Mouse (Mus musculus): ENCODE measurements at regions not wholly inside any gene's neighbourhood (a gene's known extent, or its start where the extent isn't known, plus 50 kb on each side); places are given as distances from the start of the nearest gene placed in this dataset.

DNA sequence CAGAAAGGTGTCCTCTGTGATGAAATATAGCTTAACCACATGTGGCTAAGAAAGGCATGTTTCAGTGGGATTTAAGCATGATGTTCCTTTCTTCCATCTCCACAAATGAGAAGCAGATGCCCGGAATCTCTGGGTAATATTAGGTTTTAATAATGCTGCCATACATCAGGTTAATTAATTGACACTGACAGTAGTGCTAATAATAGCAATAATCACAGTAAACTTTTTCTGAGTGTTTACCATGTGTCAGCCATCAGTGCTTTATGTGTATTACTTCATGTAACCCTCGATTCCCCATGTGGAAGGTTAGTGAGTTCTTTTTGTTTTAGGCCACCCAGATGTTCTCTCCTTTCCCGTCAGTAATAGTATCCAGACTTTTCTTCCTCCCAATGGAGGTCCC is 310.2 kb upstream of the Tbc1d5 start:
- TF ChIP-seq POLR2A (IDR thresholded peaks at IDR 0.05; ENCODE audit: borderline replicate concordance, low read depth, low read length): no peak
- no peak for TF ChIP-seq CTCF (IDR thresholded peaks at IDR 0.05; ENCODE audit: low read depth, low read length)
- H3K4me3 ChIP-seq (ENCODE audit: insufficient read depth, low read length): no peak overlapping the region
- H3K27ac ChIP-seq (ENCODE audit: insufficient read depth, low read depth, low read length): no peak overlapping the region
- H3K4me1 ChIP-seq (ENCODE audit: control insufficient read depth, insufficient read depth, low read length): no peaks in the 10 kb centered on the region

DNA sequence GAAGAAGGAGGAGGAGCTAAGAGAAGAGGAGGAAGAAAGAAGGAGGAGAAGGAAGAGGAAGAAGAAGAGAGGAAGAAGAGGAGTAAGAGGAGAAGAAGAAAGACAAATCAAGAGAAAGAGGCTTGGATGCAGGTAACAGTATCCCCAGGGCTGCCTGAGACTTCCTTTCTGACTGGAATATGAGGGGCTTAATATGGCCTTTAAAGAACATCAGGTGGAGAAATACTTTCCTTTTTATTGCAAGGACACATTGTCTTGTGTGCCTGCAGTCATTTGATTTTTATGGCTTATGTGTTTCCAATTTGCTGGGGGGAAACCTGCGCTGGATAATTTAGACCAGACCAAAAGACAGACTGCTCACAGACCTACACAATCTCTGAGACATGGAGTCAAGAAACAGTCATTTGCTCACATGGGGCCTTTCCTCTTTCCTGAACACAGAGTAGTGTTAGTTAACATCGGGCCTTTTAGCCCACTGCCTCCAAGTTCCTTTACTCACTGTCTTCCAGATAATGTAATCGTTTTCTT is 308.8 kb upstream of the Tbc1d5 start:
- Histone ChIP-seq H3K4me3 (ENCODE audit: insufficient read depth, low read length) (no peak overlapping the region), H3K27ac (ENCODE audit: insufficient read depth, low read depth, low read length) (no peak overlapping the region), H3K4me1 (ENCODE audit: control insufficient read depth, insufficient read depth, low read length) (no peaks in the 10 kb centered on the region)
- no peak for TF ChIP-seq POLR2A (IDR thresholded peaks at IDR 0.05; ENCODE audit: borderline replicate concordance, low read depth, low read length)
- TF ChIP-seq CTCF (IDR thresholded peaks at IDR 0.05; ENCODE audit: low read depth, low read length): no peak

DNA sequence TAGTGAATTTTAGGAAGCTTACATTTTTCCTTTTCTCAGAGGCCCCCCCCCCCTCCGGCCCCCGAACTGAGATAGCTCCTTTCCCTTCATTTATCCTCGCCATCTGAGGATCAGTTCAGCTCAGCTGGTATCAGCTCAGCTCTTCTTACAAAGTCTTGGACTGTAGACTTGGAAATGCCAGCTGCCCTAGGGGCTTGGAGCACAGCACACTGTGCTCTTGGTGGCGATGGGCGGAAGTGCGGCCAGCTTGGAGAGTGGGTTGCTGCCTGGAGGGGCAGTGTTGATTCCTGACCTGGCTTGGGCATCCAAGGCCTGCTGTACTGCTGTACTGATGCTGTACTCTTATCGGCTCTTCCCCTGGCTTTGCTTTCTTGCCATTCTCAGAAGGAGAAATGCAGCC is 298.7 kb upstream of the Tbc1d5 start:
- peak overlapping the region; percentile 59 for H3K4me3 ChIP-seq (ENCODE audit: insufficient read depth, low read length)
- no peak for TF ChIP-seq CTCF (IDR thresholded peaks at IDR 0.05; ENCODE audit: low read depth, low read length)
- TF ChIP-seq POLR2A (IDR thresholded peaks at IDR 0.05; ENCODE audit: borderline replicate concordance, low read depth, low read length): no peak
- peak overlapping the region; percentile 93 for H3K27ac ChIP-seq (ENCODE audit: insufficient read depth, low read depth, low read length)
- peaks cover 11% of the 10 kb centered on the region for H3K4me1 ChIP-seq (ENCODE audit: control insufficient read depth, insufficient read depth, low read length)

DNA sequence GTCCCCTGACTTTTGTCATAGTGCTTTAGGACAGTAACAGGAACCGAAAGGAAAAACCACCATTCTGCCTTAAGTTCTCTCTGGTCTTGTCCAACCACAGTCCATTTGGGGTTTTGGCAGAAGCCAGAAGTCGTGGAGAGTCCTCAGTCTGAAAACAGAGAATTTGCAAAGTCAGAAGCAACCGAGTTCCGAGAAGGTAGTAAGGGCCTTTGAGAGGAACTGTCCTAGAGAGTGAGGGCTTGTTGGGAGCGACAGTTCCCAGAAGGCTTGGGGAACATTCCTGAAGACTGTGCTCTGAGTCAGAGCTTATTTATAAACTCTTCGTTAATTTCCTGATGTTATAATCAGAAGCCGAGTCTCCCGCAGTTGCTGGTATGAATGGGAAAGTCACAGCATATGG is 298.3 kb upstream of the Tbc1d5 start:
- TF ChIP-seq CTCF (IDR thresholded peaks at IDR 0.05; ENCODE audit: low read depth, low read length) (no peak), POLR2A (IDR thresholded peaks at IDR 0.05; ENCODE audit: borderline replicate concordance, low read depth, low read length) (no peak)
- Histone ChIP-seq H3K27ac (ENCODE audit: insufficient read depth, low read depth, low read length) (peak overlapping the region; percentile 93), H3K4me3 (ENCODE audit: insufficient read depth, low read length) (peak overlapping the region; percentile 59), H3K4me1 (ENCODE audit: control insufficient read depth, insufficient read depth, low read length) (peaks cover 11% of the 10 kb centered on the region)

DNA sequence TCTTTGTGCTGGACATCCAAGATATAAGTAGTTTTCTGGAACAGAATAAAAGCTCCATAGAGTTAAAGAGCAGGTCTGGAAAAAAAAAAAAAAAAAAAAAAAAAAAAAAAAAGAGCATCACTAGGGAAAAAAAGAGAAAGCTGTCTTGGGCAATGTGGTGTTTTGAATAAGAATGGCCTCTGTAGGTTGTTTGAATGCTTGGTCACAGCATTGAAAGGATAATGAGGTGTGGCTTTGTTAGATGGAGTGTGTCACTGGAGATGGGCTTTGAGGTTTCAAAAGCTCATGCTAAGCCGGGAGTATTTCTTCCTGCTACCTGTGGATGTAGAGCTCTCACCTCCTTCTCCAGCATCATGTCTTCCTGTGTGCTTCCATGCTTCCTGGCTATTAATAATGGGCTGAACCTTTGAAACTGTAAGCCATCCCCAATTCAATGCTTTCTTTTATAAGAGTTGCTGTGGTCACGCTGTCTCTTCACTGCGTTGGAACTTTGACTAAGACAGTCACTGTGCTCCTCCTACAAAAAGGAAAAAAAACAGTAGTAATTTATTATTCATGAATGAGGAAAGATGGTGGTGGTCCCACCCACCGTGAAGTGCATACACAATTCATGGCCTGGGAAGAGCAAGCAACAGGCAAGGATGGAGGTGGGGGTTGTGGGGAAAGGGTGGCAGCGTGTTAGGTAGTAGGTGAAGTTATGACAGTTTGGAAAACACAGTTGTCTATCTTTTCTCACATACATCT is 283.2 kb upstream of the Tbc1d5 start:
- no peak for TF ChIP-seq POLR2A (IDR thresholded peaks at IDR 0.05; ENCODE audit: borderline replicate concordance, low read depth, low read length)

DNA sequence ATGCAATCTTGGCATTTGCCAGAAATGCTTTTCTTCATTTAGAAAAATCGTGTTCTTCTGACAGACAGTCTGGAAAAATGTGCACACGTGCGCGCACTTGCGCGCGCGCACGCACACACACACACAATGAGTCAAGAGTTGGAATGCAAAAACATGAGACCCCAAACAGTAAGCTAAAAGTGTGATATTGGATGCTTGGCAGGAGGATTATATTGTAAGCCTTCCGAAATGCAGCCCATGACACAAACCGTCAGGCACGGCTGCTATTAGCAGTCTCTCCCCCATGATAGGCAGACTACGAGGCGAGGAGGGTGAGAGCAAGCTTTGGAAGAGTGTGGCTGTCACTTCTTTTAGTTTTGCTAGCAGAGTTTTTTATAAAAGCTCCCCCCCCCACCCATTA is 282.1 kb upstream of the Tbc1d5 start:
- peaks cover 18% of the 10 kb centered on the region for H3K4me1 ChIP-seq (ENCODE audit: control insufficient read depth, insufficient read depth, low read length)
- TF ChIP-seq POLR2A (IDR thresholded peaks at IDR 0.05; ENCODE audit: borderline replicate concordance, low read depth, low read length): no peak
- TF ChIP-seq CTCF (IDR thresholded peaks at IDR 0.05; ENCODE audit: low read depth, low read length): no peak
- no peak overlapping the region for H3K27ac ChIP-seq (ENCODE audit: insufficient read depth, low read depth, low read length)
- H3K4me3 ChIP-seq (ENCODE audit: insufficient read depth, low read length): no peak overlapping the region

More for the DNA sequence above, 283.2 kb upstream of the Tbc1d5 start:
- Histone ChIP-seq H3K4me3 (ENCODE audit: insufficient read depth, low read length) (no peak overlapping the region), H3K27ac (ENCODE audit: insufficient read depth, low read depth, low read length) (no peak overlapping the region), H3K4me1 (ENCODE audit: control insufficient read depth, insufficient read depth, low read length) (peaks cover 18% of the 10 kb centered on the region)

DNA sequence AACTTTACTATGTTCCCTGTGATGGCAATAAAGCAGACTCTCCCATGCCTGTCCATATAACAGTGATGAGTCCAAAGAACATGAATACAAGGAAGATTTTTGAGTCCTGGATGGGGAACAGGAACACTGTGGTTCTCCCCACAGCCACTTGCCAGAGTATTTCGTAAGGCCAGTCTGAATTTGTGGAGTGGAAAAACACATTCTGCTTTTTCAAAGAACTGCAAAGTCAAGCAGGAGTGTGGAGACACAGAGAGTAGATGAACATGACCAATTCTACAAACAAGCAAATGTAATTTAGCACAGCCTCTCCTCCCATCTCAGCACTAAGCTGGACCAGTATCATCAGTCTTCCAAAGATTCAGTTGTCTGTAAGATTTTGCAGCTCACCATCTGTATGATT is 280.0 kb upstream of the Tbc1d5 start:
- Histone ChIP-seq H3K4me3 (ENCODE audit: insufficient read depth, low read length) (no peak overlapping the region), H3K27ac (ENCODE audit: insufficient read depth, low read depth, low read length) (peak overlapping the region; percentile 24; the same call in 1 of the 2 replicates), H3K4me1 (ENCODE audit: control insufficient read depth, insufficient read depth, low read length) (peaks cover 18% of the 10 kb centered on the region)
- TF ChIP-seq POLR2A (IDR thresholded peaks at IDR 0.05; ENCODE audit: borderline replicate concordance, low read depth, low read length) (no peak), CTCF (IDR thresholded peaks at IDR 0.05; ENCODE audit: low read depth, low read length) (no peak)

DNA sequence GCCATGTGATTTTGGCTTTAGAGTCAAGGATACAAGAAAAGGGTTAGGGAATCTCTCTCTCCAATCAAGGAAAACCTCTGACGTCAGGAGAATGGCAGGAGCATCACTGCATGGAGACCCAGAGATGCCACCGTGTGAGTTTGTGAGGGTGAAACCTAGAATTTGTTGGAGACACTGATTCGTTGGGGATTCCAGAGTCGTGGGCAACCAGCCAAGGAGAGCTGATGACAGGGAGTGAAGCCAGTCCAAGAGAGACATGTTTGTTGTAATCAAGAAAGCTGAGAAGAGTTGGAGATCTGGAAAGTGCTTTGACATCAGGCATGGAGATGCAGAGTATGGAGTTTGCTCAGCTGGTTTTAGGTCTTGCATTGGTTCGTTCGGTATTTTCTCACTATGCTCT is 236.6 kb upstream of the Tbc1d5 start:
- Histone ChIP-seq H3K4me3 (ENCODE audit: insufficient read depth, low read length) (no peak overlapping the region), H3K27ac (ENCODE audit: insufficient read depth, low read depth, low read length) (no peak overlapping the region), H3K4me1 (ENCODE audit: control insufficient read depth, insufficient read depth, low read length) (no peaks in the 10 kb centered on the region)
- TF ChIP-seq POLR2A (IDR thresholded peaks at IDR 0.05; ENCODE audit: borderline replicate concordance, low read depth, low read length) (no peak), CTCF (IDR thresholded peaks at IDR 0.05; ENCODE audit: low read depth, low read length) (no peak)

DNA sequence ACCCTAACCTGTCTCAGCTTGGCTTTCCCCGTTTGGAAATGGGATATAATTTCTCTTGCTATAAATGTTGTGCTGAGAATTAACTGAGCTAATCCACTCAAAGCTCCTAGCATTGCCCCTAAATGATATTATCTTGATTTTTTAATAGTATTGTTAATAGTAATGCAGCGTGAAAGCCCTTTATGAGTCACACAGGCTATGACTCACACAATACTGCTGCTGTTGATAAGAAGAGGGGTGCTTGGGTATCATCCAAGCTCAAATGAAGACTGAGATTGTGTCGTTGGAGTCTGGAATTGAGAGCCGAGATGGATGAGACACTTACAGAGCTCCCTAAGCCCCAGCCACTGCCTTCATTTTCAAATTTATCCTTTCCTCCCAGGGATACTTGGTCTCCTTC is 235.2 kb upstream of the Tbc1d5 start:
- Histone ChIP-seq H3K4me3 (ENCODE audit: insufficient read depth, low read length) (no peak overlapping the region), H3K4me1 (ENCODE audit: control insufficient read depth, insufficient read depth, low read length) (no peaks in the 10 kb centered on the region), H3K27ac (ENCODE audit: insufficient read depth, low read depth, low read length) (no peak overlapping the region)
- TF ChIP-seq POLR2A (IDR thresholded peaks at IDR 0.05; ENCODE audit: borderline replicate concordance, low read depth, low read length) (no peak), CTCF (IDR thresholded peaks at IDR 0.05; ENCODE audit: low read depth, low read length) (no peak)

DNA sequence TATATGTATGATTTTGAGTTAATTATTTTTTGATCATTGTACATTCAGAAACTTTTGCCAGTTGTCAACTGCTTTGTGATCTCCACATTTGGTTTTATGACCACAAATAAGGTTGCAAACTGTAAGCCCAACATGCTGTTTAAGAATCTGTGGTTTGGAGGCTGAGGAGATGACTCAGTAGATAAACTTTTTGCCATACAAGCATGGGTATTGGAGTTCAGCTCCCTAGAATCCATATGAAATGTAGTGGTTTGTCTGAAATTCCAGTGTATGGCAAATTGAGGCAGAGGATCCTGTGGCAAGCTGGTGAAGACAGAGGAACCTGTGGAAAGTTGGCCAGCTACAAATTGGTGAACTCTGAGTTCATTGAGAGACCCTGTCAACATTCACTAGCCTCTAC is 234.6 kb upstream of the Tbc1d5 start:
- TF ChIP-seq POLR2A (IDR thresholded peaks at IDR 0.05; ENCODE audit: borderline replicate concordance, low read depth, low read length): no peak
- H3K27ac ChIP-seq (ENCODE audit: insufficient read depth, low read depth, low read length): no peak overlapping the region

More for the DNA sequence above, 234.6 kb upstream of the Tbc1d5 start:
- Histone ChIP-seq H3K4me1 (ENCODE audit: control insufficient read depth, insufficient read depth, low read length) (no peaks in the 10 kb centered on the region), H3K4me3 (ENCODE audit: insufficient read depth, low read length) (no peak overlapping the region)

Data from bone marrow macrophage, adult 2 months (primary cell).